Mouse (Mus musculus) E14TG2a.4 (cell line): Measurements from ENCODE around the gene Klrb1c.
"Not testable (repeated sequence)": the region's sequence is repeated elsewhere in the genome, so short reads cannot be mapped to it uniquely, and the experiment has no call there.

Experiments used
- H3K27me3 ChIP-seq: 2 replicates; pipeline ENCODE4 v1.6.1; 2014; ENCODE audit warnings: low read length, control low read depth; ENCODE audit not compliant: insufficient read depth
- H3K36me3 ChIP-seq: 2 replicates; pipeline ENCODE4 v1.6.1; 2014; ENCODE audit warnings: low read length, control low read depth; ENCODE audit not compliant: insufficient read depth
- H3K4me1 ChIP-seq: replicated peaks from 2 replicates; pipeline ENCODE4 v1.6.1; 2014; ENCODE audit warnings: low read depth, low read length, control low read depth
- H3K4me3 ChIP-seq: replicated peaks from 2 replicates; pipeline ENCODE4 v1.5.1; 2014; ENCODE audit warnings: mild to moderate bottlenecking, low read length
- H3K9me3 ChIP-seq: 2 replicates; pipeline ENCODE4 v1.6.1; 2014; ENCODE audit warnings: low read length, control low read depth
- CTCF ChIP-seq: conservative IDR thresholded peaks from 2 replicates; pipeline ENCODE4 v1.5.1; 2014; ENCODE audit warnings: low read length
- NANOG ChIP-seq: IDR thresholded peaks from 2 replicates; pipeline ENCODE4 v1.6.1; 2014; ENCODE audit warnings: borderline replicate concordance, low read length, mixed read lengths
- POU5F1 ChIP-seq: IDR thresholded peaks from 2 replicates; pipeline ENCODE4 v1.6.1; 2014; ENCODE audit warnings: low read length, borderline replicate concordance

Gene Klrb1c

DNA sequence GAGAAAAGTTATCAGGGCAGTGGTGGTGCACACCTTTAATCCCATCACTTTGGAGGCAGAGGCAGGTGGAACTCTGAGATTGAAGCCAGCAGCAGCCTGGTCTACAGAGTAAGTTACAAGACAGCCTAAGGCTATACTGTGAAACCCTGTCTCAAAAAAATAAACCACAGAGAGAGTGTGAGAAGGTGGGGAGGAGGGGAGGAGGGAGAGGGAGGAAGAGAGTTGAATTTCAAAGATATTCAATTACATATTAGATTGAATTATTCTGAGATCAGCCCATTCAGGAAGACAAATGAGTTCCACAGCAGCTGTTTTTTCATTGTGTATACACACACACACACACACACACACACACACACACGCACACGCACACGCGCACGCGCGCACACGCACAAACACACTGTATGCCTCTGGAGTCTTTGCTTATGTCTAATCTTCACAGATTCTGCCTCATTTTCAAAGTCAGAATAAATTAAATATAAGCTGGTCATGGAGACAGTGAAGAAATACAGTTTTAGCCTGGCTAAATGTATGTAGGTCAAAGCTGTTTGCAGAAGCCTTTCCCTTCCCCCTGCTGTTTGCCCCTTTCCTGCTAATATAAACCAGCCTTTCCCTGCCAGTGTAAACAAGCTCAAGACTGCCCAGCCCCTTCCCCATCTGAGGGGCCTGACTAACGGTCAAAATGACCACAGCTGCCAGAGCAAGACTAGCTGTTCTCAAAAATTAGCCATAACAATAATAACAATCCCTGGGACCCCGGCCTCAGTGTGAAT is 19.3 kb downstream of the Klrb1c start:
- peaks cover 21% of the 10 kb centered on the region for H3K9me3 ChIP-seq
- H3K4me1 ChIP-seq: peaks cover 6% of the 10 kb centered on the region
- TF ChIP-seq CTCF (no peak), POU5F1 (no peak), NANOG (no peak)
- no peaks in the 10 kb centered on the region for H3K27me3 ChIP-seq
- no peaks in the 10 kb centered on the region for H3K36me3 ChIP-seq
- H3K4me3 ChIP-seq: no peak overlapping the region

DNA sequence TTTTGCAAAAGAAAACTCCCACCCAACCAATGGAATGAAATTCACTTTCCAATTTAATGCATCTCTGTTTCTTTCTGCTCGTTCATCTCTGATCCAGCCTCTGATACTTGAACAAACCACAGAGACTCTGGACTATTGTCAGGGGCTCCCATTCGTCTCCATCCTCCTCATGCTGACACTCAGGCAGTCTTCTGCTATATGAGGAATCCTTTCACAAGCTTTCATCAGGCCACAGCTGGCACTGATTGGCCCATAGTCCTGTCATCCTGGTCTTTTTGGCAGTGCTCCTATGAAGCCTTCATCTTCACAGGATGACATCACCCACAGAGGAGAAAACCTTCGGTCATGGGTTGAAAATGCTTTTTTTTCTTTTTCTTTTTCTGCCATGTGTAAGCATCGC is 21.0 kb downstream of the Klrb1c start:
- peaks cover 8% of the 10 kb centered on the region for H3K9me3 ChIP-seq
- no peaks in the 10 kb centered on the region for H3K36me3 ChIP-seq
- no peak overlapping the region for H3K4me3 ChIP-seq
- no peak for TF ChIP-seq NANOG
- TF ChIP-seq CTCF: no peak
- TF ChIP-seq POU5F1: no peak
- H3K4me1 ChIP-seq: peaks cover 6% of the 10 kb centered on the region
- no peaks in the 10 kb centered on the region for H3K27me3 ChIP-seq

DNA sequence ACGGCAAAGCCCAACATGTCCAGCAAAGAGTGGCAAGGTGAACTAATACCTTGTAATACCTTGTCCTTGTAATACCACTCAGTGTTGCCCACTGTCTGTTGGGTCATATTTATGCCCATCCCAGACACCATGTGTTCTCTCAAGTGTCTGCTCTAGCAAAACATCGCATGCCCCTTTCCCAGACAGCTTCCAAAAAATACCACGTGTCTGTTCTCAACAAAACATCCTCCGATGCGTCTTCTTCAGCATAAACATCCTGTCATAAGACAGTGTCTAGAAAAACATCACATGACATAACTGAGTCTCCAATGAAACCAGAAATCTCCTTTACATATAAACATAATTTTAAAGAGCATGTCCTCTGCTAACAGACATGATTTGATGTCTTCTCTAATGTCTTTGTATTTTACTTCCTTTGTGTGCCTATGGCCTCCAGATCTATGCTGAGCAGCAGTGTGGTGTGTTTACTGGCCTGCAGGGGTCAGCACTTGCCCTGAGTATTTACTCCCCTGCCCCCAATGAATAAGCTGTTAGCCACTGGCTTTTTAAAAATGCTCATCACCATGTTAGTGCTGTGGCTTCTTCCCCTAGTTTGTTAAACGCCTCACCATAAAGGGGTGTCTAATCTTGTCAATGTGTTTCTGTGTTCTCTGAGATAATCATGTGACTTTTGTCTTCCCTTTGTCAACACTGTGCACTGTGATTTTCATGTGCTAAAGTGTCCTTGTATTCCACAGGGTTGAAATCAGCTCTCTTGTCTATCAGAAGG is 22.3 kb downstream of the Klrb1c start:
- H3K4me1 ChIP-seq, H3K4me3 ChIP-seq, H3K27me3 ChIP-seq, H3K36me3 ChIP-seq: not testable (repeated sequence)
- peaks cover 14% of the 10 kb centered on the region for H3K9me3 ChIP-seq
- peak; percentile 46 for TF ChIP-seq CTCF

GRCm38 (mm10) chr6:128765211-128765610 is 23.8 kb downstream of the Klrb1c start:
- Histone ChIP-seq H3K4me1 (peaks cover 10% of the 10 kb centered on the region), H3K4me3 (no peak overlapping the region), H3K27me3 (no peaks in the 10 kb centered on the region), H3K36me3 (no peaks in the 10 kb centered on the region), H3K9me3 (peaks cover 14% of the 10 kb centered on the region)
- no peak for TF ChIP-seq NANOG
- no peak for TF ChIP-seq CTCF
- no peak for TF ChIP-seq POU5F1

DNA sequence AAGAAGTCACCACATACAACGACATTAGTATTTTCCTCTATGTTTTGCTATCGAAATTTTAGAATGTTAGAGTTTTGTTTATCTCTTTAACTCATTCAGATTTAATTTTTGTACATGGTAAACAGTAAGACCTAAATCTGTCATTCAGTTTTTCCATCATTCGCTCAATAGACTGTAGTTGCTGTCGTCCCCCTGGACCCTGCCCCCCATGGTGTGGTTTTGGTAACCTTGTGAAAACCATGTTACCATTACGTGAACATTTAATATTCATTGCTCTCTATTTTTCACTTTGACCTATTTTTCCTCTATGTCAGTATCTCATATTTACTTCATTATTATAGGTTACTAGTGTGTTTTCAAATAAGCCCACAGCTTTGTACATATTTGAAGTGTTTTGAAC is 24.4 kb downstream of the Klrb1c start:
- Histone ChIP-seq H3K4me3 (peak overlapping the region; percentile 49), H3K4me1 (peaks cover 11% of the 10 kb centered on the region), H3K27me3 (no peaks in the 10 kb centered on the region), H3K36me3 (no peaks in the 10 kb centered on the region), H3K9me3 (peaks cover 14% of the 10 kb centered on the region)
- TF ChIP-seq CTCF: no peak
- no peak for TF ChIP-seq POU5F1

- TF ChIP-seq CTCF: peak; percentile 48
- no peak for TF ChIP-seq POU5F1
- no peak for TF ChIP-seq NANOG
- no peaks in the 10 kb centered on the region for H3K36me3 ChIP-seq
- H3K9me3 ChIP-seq: peaks cover 14% of the 10 kb centered on the region
- H3K27me3 ChIP-seq: no peaks in the 10 kb centered on the region
- peak overlapping the region; percentile 67 for H3K4me3 ChIP-seq
- peaks cover 15% of the 10 kb centered on the region for H3K4me1 ChIP-seq
Measured at GRCm38 (mm10) chr6:128763736-128764523, 25.1 kb downstream of the Klrb1c start.

- Histone ChIP-seq H3K4me1 (peaks cover 17% of the 10 kb centered on the region), H3K9me3 (peaks cover 14% of the 10 kb centered on the region), H3K4me3 (peak overlapping the region; percentile 67)
- H3K27me3 ChIP-seq, H3K36me3 ChIP-seq: not testable (repeated sequence)
Measured at GRCm38 (mm10) chr6:128762892-128763670, 25.9 kb downstream of the Klrb1c start.

- H3K4me1 ChIP-seq: peaks cover 19% of the 10 kb centered on the region
- TF ChIP-seq NANOG (no peak), CTCF (no peak), POU5F1 (no peak)
- no peaks in the 10 kb centered on the region for H3K27me3 ChIP-seq
- no peaks in the 10 kb centered on the region for H3K36me3 ChIP-seq
- peaks cover 14% of the 10 kb centered on the region for H3K9me3 ChIP-seq
- H3K4me3 ChIP-seq: peak overlapping the region; percentile 93
Measured at GRCm38 (mm10) chr6:128761144-128761540, 27.9 kb downstream of the Klrb1c start.
